23 mouse cellular contexts compared by ENCODE assay signal in genomic region chr5:120891566-120892242, GRCm38 (mm10). TPM values are rescaled to one million over a fixed set of nuclear protein-coding genes. Genes with fewer than 3 reads are reported as not detected.
DNase-seq lines count a peak whose midpoint lies in the region; ATAC-seq and TF ChIP-seq lines count a peak whose summit lies in the region.
"Not testable (repeated sequence)": the region's sequence is repeated elsewhere in the genome, so short reads cannot be mapped to it uniquely, and the experiment has no call there.
"Had no signal": no experiment of that assay in that cellular context is flagged by ENCODE, and none has a peak within 500 bp of the region (broad histone marks: within the 10 kb centered on the region; RNA-seq: fewer than 3 reads in every experiment).

No protein-coding gene starts in this region.

- WGBS in intestine, embryonic 14.5 days: 82% methylated on average over 2 of the region's 2 CpGs
- 83% methylated on average over 2 of the region's 2 CpGs for WGBS in liver, adult 2 months
- 70% methylated on average over 2 of the region's 2 CpGs for WGBS in stomach, postnatal 0 days

- H3K4me2 ChIP-seq in intestine, embryonic 14.5 days (ENCODE audit: low read length); stomach, postnatal 0 days (replicated peaks; ENCODE audit: low read depth): not testable (repeated sequence)

- TF ChIP-seq POLR2A in liver, adult 2 months (IDR thresholded peaks at IDR 0.05; ENCODE audit: extremely low read depth, insufficient read depth, low read length): not testable (repeated sequence)

- TF ChIP-seq CTCF in liver, adult 2 months (IDR thresholded peaks at IDR 0.05; ENCODE audit: low read depth, low read length); stomach, postnatal 0 days (IDR thresholded peaks at IDR 0.05; ENCODE audit: low read depth): not testable (repeated sequence)

- TF ChIP-seq EP300 in stomach, postnatal 0 days (optimal IDR thresholded peaks at IDR 0.05): not testable (repeated sequence)

- H3K4me1 ChIP-seq in intestine, embryonic 14.5 days (replicated peaks; ENCODE audit: control insufficient read depth, insufficient read depth, low read length); liver, adult 2 months (ENCODE audit: control insufficient read depth, insufficient read depth, low read length); stomach, postnatal 0 days (replicated peaks; ENCODE audit: control insufficient read depth, insufficient read depth): not testable (repeated sequence)

- ATAC-seq in intestine, embryonic 14.5 days (replicated peaks; ENCODE audit: low FRiP score, low TSS enrichment, low read depth); stomach, postnatal 0 days (ENCODE audit: low FRiP score, low TSS enrichment): not testable (repeated sequence)

- H3K79me2 ChIP-seq in liver, adult 2 months (ENCODE audit: control insufficient read depth, insufficient read depth, low read length): not testable (repeated sequence)

- not testable (repeated sequence) for H3K27me3 ChIP-seq in intestine, embryonic 14.5 days (replicated peaks; ENCODE audit: control insufficient read depth, insufficient read depth, low read length); liver, adult 2 months (ENCODE audit: control insufficient read depth, insufficient read depth, low read length); stomach, postnatal 0 days (ENCODE audit: control insufficient read depth, insufficient read depth, low read length)

- not testable (repeated sequence) for H3K9me3 ChIP-seq in intestine, embryonic 14.5 days (ENCODE audit: control insufficient read depth, low read length); stomach, postnatal 0 days (ENCODE audit: control insufficient read depth, low read length)

- H3K36me3 ChIP-seq in intestine, embryonic 14.5 days (ENCODE audit: control insufficient read depth, insufficient read depth, low read length); liver, adult 2 months (ENCODE audit: control insufficient read depth, insufficient read depth, low read length); stomach, postnatal 0 days (ENCODE audit: control insufficient read depth, insufficient read depth, low read length): not testable (repeated sequence)

- peak; percentile 88 for DNase-seq in heart, adult 11 months
- peak; percentile 27 for DNase-seq in intestine, embryonic 14.5 days (ENCODE audit: low spot score)
- DNase-seq in kidney, adult 18-20 months: peak; percentile 14
- peak; percentile 22 to 26 for DNase-seq in kidney, adult 8-10 months
- peak; percentile 14 to 20 for DNase-seq in kidney, postnatal 36 days
- DNase-seq in liver, adult 2 months (ENCODE audit: extremely low read depth, low read depth, low spot score): peak; percentile 39
- DNase-seq in stomach, postnatal 0 days (ENCODE audit: low spot score): peak; percentile 6

- not testable (repeated sequence) for H3K4me3 ChIP-seq in intestine, embryonic 14.5 days (ENCODE audit: low read depth, low read length); liver, adult 2 months (ENCODE audit: insufficient read depth, low read depth, low read length); stomach, postnatal 0 days (ENCODE audit: low read depth, low read length)

- not testable (repeated sequence) for H3K9ac ChIP-seq in intestine, embryonic 14.5 days (ENCODE audit: low read length); liver, adult 2 months (ENCODE audit: low read depth, low read length); stomach, postnatal 0 days (ENCODE audit: low read length)

- not testable (repeated sequence) for H3K27ac ChIP-seq in intestine, embryonic 14.5 days (ENCODE audit: low read depth); liver, adult 2 months (replicated peaks; ENCODE audit: insufficient read depth, low read depth, low read length); stomach, postnatal 0 days (replicated peaks)

RNA-seq across cellular contexts. Expression of gene Oas1g, which starts 4.3 kb away (rescaled TPM):
- 1.2 TPM in 2 replicates for polyA plus RNA-seq in intestine, embryonic 14.5 days (2014; fragmentation: Nextera tagmentation; extraction: Ambion mirVana)
- total RNA-seq in liver, adult 2 months (2014; rRNA removed): 3.5 and 4.3 TPM in 2 replicates
- polyA plus RNA-seq in liver, adult 2 months (2012; rRNA removed): 0.73 and 2.9 TPM in 2 replicates
- 4.7 and 5.1 TPM in 2 replicates for polyA plus RNA-seq in stomach, postnatal 0 days (2015; fragmentation: Nextera tagmentation; extraction: Ambion mirVana)
- total RNA-seq: adrenal gland, postnatal 14 days; G1E had no signal
- polyA plus RNA-seq: C2C12; embryonic facial prominence, embryonic 10.5 days; forebrain, embryonic 11.5 days; G1E had no signal

RNA-seq across cellular contexts. Expression of gene Oas1a, which starts 15.6 kb away (rescaled TPM):
- 6.0 and 6.6 TPM in 2 replicates for polyA plus RNA-seq in intestine, embryonic 14.5 days (2014; fragmentation: Nextera tagmentation; extraction: Ambion mirVana)
- 6.2 and 10.0 TPM in 2 replicates for total RNA-seq in liver, adult 2 months (2014; rRNA removed)
- polyA plus RNA-seq in liver, adult 2 months (2012; rRNA removed): 1.6 and 6.4 TPM in 2 replicates
- polyA plus RNA-seq in stomach, postnatal 0 days (2015; fragmentation: Nextera tagmentation; extraction: Ambion mirVana): 15.5 and 16.1 TPM in 2 replicates

RNA-seq across cellular contexts. Expression of gene Oas1d, which starts 22.6 kb away (rescaled TPM):
- 0.11 TPM in 1 of 2 replicates, not detected in the other for polyA plus RNA-seq in intestine, embryonic 14.5 days (2014; fragmentation: Nextera tagmentation; extraction: Ambion mirVana)
- total RNA-seq in liver, adult 2 months (2014; rRNA removed): not detected in 2 replicates
- polyA plus RNA-seq in liver, adult 2 months (2012; rRNA removed): not detected in 2 replicates
- 0.07 TPM in 1 of 2 replicates, not detected in the other for polyA plus RNA-seq in stomach, postnatal 0 days (2015; fragmentation: Nextera tagmentation; extraction: Ambion mirVana)
- total RNA-seq: adrenal gland, adult 18-20 months; adrenal gland, adult 8-10 months; adrenal gland, postnatal 14 days; adrenal gland, postnatal 36 days had no signal
- polyA plus RNA-seq: C2C12; cerebellum, adult 2 months; cortical plate, adult 2 months; embryonic facial prominence, embryonic 10.5 days; embryonic facial prominence, embryonic 12.5 days; embryonic facial prominence, embryonic 14.5 days; forebrain, embryonic 11.5 days; forebrain, embryonic 13.5 days; forebrain, embryonic 15.5 days; G1E; Patski had no signal

RNA-seq across cellular contexts. Expression of gene Oas1h, which starts 30.5 kb away (rescaled TPM):
- not detected in 2 replicates for polyA plus RNA-seq in intestine, embryonic 14.5 days (2014; fragmentation: Nextera tagmentation; extraction: Ambion mirVana)
- total RNA-seq in liver, adult 2 months (2014; rRNA removed): not detected in 2 replicates
- polyA plus RNA-seq in liver, adult 2 months (2012; rRNA removed): not detected in 2 replicates
- polyA plus RNA-seq in stomach, postnatal 0 days (2015; fragmentation: Nextera tagmentation; extraction: Ambion mirVana): not detected in 2 replicates
- total RNA-seq: adrenal gland, adult 18-20 months; adrenal gland, adult 8-10 months; adrenal gland, postnatal 14 days; adrenal gland, postnatal 36 days; G1E had no signal
- polyA plus RNA-seq: activated CD4-positive, CD25-positive, alpha-beta regulatory T cell, adult 4 months; C2C12; cerebellum, adult 2 months; cortical plate, adult 2 months; embryonic facial prominence, embryonic 10.5 days; embryonic facial prominence, embryonic 12.5 days; embryonic facial prominence, embryonic 14.5 days; forebrain, embryonic 11.5 days; forebrain, embryonic 13.5 days; forebrain, embryonic 15.5 days; G1E; Patski had no signal

RNA-seq across cellular contexts. Expression of gene Oas1f, which starts 44.5 kb away (rescaled TPM):
- not detected in 2 replicates for polyA plus RNA-seq in intestine, embryonic 14.5 days (2014; fragmentation: Nextera tagmentation; extraction: Ambion mirVana)
- not detected in 2 replicates for total RNA-seq in liver, adult 2 months (2014; rRNA removed)
- polyA plus RNA-seq in liver, adult 2 months (2012; rRNA removed): not detected in 2 replicates
- polyA plus RNA-seq in stomach, postnatal 0 days (2015; fragmentation: Nextera tagmentation; extraction: Ambion mirVana): not detected in 2 replicates
- total RNA-seq: adrenal gland, adult 18-20 months; adrenal gland, adult 8-10 months; adrenal gland, postnatal 14 days; adrenal gland, postnatal 36 days; G1E had no signal
- polyA plus RNA-seq: activated CD4-positive, CD25-positive, alpha-beta regulatory T cell, adult 4 months; C2C12; cerebellum, adult 2 months; cortical plate, adult 2 months; embryonic facial prominence, embryonic 10.5 days; embryonic facial prominence, embryonic 12.5 days; forebrain, embryonic 11.5 days; forebrain, embryonic 13.5 days; forebrain, embryonic 15.5 days; G1E; Patski had no signal

Comparison
In these comparisons a context has a peak if more than half of its experiments do, and no peak if none do; other contexts are left out.
1. DNase-seq: peak in every context shown above with its lines; median percentile 88 in heart, adult 11 months; 39 in liver, adult 2 months; 27 in intestine, embryonic 14.5 days; 24 in kidney, adult 8-10 months; 17 in kidney, postnatal 36 days; 14 in kidney, adult 18-20 months; 6 in stomach, postnatal 0 days.